Mouse (Mus musculus) G1E-ER4 (cell line): ENCODE results near the gene Samd10. TPM values are rescaled to one million over a fixed set of nuclear protein-coding genes. Genes with fewer than 3 reads are reported as not detected.
A peak's percentile ranks its signal among the peaks of the same experiment; 100 is the strongest.

Experiments used
- GATA1 ChIP-seq: IDR thresholded peaks from one replicate; pipeline ENCODE4 v1.8.0; 2012; ENCODE audit warnings: low read length, inconsistent platforms
- polyA plus RNA-seq: library from polyadenylated mRNA; stranded (reverse); fragments of >175 nt; gene quantifications from 2 replicates; pipeline ENCODE4 v1.2.3, GENCODE M21; 2012

Gene Samd10
- polyA plus RNA-seq, 1 experiment = 2.2 TPM

- no peak for TF ChIP-seq GATA1
Measured at GRCm38 (mm10) chr2:181596221-181596960, 2.6 kb downstream of the Samd10 start.

- no peak for TF ChIP-seq GATA1
Measured at GRCm38 (mm10) chr2:181594946-181595696, 3.9 kb downstream of the Samd10 start.

GRCm38 (mm10) chr2:181593937-181594336 lies 5.1 kb downstream of the Samd10 start:
- TF ChIP-seq GATA1 = no peak

GRCm38 (mm10) chr2:181593042-181593421 lies 6.0 kb downstream of the Samd10 start:
- TF ChIP-seq GATA1 = peak; percentile 22

GRCm38 (mm10) chr2:181592231-181593041 lies 6.6 kb downstream of the Samd10 start, which contains the start of gene Zfp512b:
TSS of gene Zfp512b (minus strand) at chr2:181592803.
- no peak for TF ChIP-seq GATA1

GRCm38 (mm10) chr2:181591528-181592085 lies 7.4 kb downstream of the Samd10 start, which contains the start of gene Prpf6:
TSS of gene Prpf6 (plus strand) at chr2:181591868.
- no peak for TF ChIP-seq GATA1

GRCm38 (mm10) chr2:181590471-181590870 lies 8.5 kb downstream of the Samd10 start:
- no peak for TF ChIP-seq GATA1

GRCm38 (mm10) chr2:181589732-181590105 lies 9.3 kb downstream of the Samd10 start:
- TF ChIP-seq GATA1 = no peak

- no peak for TF ChIP-seq GATA1
Measured at GRCm38 (mm10) chr2:181589011-181589731, 9.8 kb downstream of the Samd10 start.

GRCm38 (mm10) chr2:181588229-181588780 lies 10.7 kb downstream of the Samd10 start:
- no peak for TF ChIP-seq GATA1

GRCm38 (mm10) chr2:181587796-181588195 lies 11.2 kb downstream of the Samd10 start:
- TF ChIP-seq GATA1 = no peak

GRCm38 (mm10) chr2:181586124-181586523 lies 12.9 kb downstream of the Samd10 start:
- no peak for TF ChIP-seq GATA1

GRCm38 (mm10) chr2:181585506-181585905 lies 13.5 kb downstream of the Samd10 start:
- no peak for TF ChIP-seq GATA1

GRCm38 (mm10) chr2:181584411-181584942 lies 14.5 kb downstream of the Samd10 start, which contains the start of gene Uckl1:
TSS of gene Uckl1 (minus strand) at chr2:181584892.
- no peak for TF ChIP-seq GATA1
